Mouse (Mus musculus) liver, embryonic 11.5 days (tissue): ENCODE data around the gene She. TPM values are rescaled to one million over a fixed set of nuclear protein-coding genes. Genes with fewer than 3 reads are reported as not detected.

Experiments
- ATAC-seq: fragments of 200-750 bp; cut with Nextera tagmentation; replicated peaks from 2 replicates; pipeline ENCODE4 v1.8.0; 2017; ENCODE audit warnings: moderate number of reproducible peaks, mild to moderate bottlenecking, moderate TSS enrichment, moderate library complexity; ENCODE audit not compliant: low FRiP score
- DNase-seq: peaks from one replicate; pipeline ENCODE4 v3.0.0-alpha.2; 2017; ENCODE audit warnings: low spot score
- H3K27ac ChIP-seq: fragments of 300-500 bp; sonication (generic); 2 replicates; pipeline ENCODE4 v1.5.1; 2014; ENCODE audit warnings: mild to moderate bottlenecking, low read depth, low read length, control low read depth
- H3K27me3 ChIP-seq: fragments of 300-500 bp; sonication (generic); replicated peaks from 2 replicates; pipeline ENCODE4 v1.6.1; 2014; ENCODE audit warnings: low read length, mixed read lengths; ENCODE audit not compliant: control insufficient read depth, insufficient read depth
- H3K36me3 ChIP-seq: fragments of 300-500 bp; sonication (generic); 2 replicates; pipeline ENCODE4 v1.6.1; 2014; ENCODE audit warnings: mild to moderate bottlenecking, low read length, moderate library complexity, mixed read lengths; ENCODE audit not compliant: control insufficient read depth, insufficient read depth
- H3K4me1 ChIP-seq: fragments of 300-500 bp; sonication (generic); replicated peaks from 2 replicates; pipeline ENCODE4 v1.6.1; 2014; ENCODE audit warnings: low read length, mixed read lengths; ENCODE audit not compliant: control insufficient read depth, insufficient read depth
- H3K4me2 ChIP-seq: fragments of 300-500 bp; sonication (generic); 2 replicates; pipeline ENCODE4 v1.6.1; 2014; ENCODE audit warnings: mild to moderate bottlenecking, control low read depth, moderate library complexity
- H3K4me3 ChIP-seq: fragments of 300-500 bp; sonication (generic); 2 replicates; pipeline ENCODE4 v1.5.1; 2014; ENCODE audit warnings: low read depth, low read length, control low read depth
- H3K9ac ChIP-seq: fragments of 300-500 bp; sonication (generic); 2 replicates; pipeline ENCODE4 v1.6.1; 2014; ENCODE audit warnings: low read depth, low read length, control low read depth
- H3K9me3 ChIP-seq: fragments of 300-500 bp; sonication (generic); 2 replicates; pipeline ENCODE4 v1.6.1; 2016; ENCODE audit warnings: low read length, inconsistent platforms, mixed read lengths; ENCODE audit not compliant: control insufficient read depth
- WGBS: fragments of 180-500 bp; shearing (Covaris S2); extraction: QIAGEN DNeasy Blood & Tissue Kit; methylation state at CpG from one replicate; pipeline ENCODE4 v1.1.7; 2014; 5-methylcytosine and 5-hydroxymethylcytosine counted together
- polyA plus RNA-seq: library from polyadenylated mRNA; unstranded; fragments of >200 nt; fragmentation: Nextera tagmentation; extraction: Ambion mirVana; gene quantifications from 2 replicates; pipeline ENCODE4 v1.2.1, GENCODE M21; 2014

Gene She
- polyA plus RNA-seq, 1 experiment from 2014 or later: 3.2 TPM

GRCm38 (mm10) chr3:89876469-89876868 is 45.3 kb downstream of the She start:
- Histone ChIP-seq H3K27me3 (no peaks in the 10 kb centered on the region), H3K9ac (no peak overlapping the region), H3K4me2 (no peak overlapping the region), H3K9me3 (no peaks in the 10 kb centered on the region), H3K36me3 (no peaks in the 10 kb centered on the region), H3K4me3 (no peak overlapping the region), H3K4me1 (peaks cover 9% of the 10 kb centered on the region), H3K27ac (no peak overlapping the region)
- no peak for DNase-seq
- WGBS: 71% methylated on average over 4 of the region's 4 CpGs
- ATAC-seq: no peak

GRCm38 (mm10) chr3:89877129-89877528 is 46.0 kb downstream of the She start:
- no peak for DNase-seq
- Histone ChIP-seq H3K4me3 (no peak overlapping the region), H3K27me3 (no peaks in the 10 kb centered on the region), H3K9me3 (no peaks in the 10 kb centered on the region), H3K4me1 (peaks cover 8% of the 10 kb centered on the region), H3K36me3 (no peaks in the 10 kb centered on the region), H3K27ac (no peak overlapping the region), H3K4me2 (no peak overlapping the region), H3K9ac (no peak overlapping the region)
- no peak for ATAC-seq
- 82% methylated on average over 8 of the region's 8 CpGs for WGBS

- DNase-seq: no peak
- Histone ChIP-seq H3K4me2 (no peak overlapping the region), H3K9ac (no peak overlapping the region), H3K27me3 (no peaks in the 10 kb centered on the region), H3K36me3 (no peaks in the 10 kb centered on the region), H3K9me3 (no peaks in the 10 kb centered on the region), H3K4me1 (peaks cover 11% of the 10 kb centered on the region), H3K27ac (no peak overlapping the region), H3K4me3 (no peak overlapping the region)
- WGBS: 54% methylated on average over 3 of the region's 3 CpGs
- no peak for ATAC-seq
These were observed 47.3 kb downstream of the She start for GRCm38 (mm10) chr3:89878456-89878855.

GRCm38 (mm10) chr3:89879326-89879725 is 48.2 kb downstream of the She start:
- Histone ChIP-seq H3K4me3 (no peak overlapping the region), H3K27ac (no peak overlapping the region), H3K9me3 (no peaks in the 10 kb centered on the region), H3K4me2 (no peak overlapping the region), H3K27me3 (no peaks in the 10 kb centered on the region), H3K36me3 (no peaks in the 10 kb centered on the region), H3K4me1 (peaks cover 18% of the 10 kb centered on the region), H3K9ac (no peak overlapping the region; the same call in 1 of the 2 replicates)
- ATAC-seq (no peak), DNase-seq (no peak)
- WGBS: 74% methylated on average over 3 of the region's 3 CpGs

GRCm38 (mm10) chr3:89880036-89880851 is 49.1 kb downstream of the She start:
- peak overlapping the region; percentile 33; the same call in 1 of the 2 replicates for H3K27ac ChIP-seq
- ATAC-seq: peak; percentile 82
- DNase-seq: no peak
- no peaks in the 10 kb centered on the region for H3K27me3 ChIP-seq
- H3K9ac ChIP-seq: no peak overlapping the region
- WGBS: 54% methylated on average over 5 of the region's 5 CpGs
- peaks cover 18% of the 10 kb centered on the region for H3K4me1 ChIP-seq
- H3K36me3 ChIP-seq: no peaks in the 10 kb centered on the region
- H3K9me3 ChIP-seq: no peaks in the 10 kb centered on the region
- H3K4me2 ChIP-seq: no peak overlapping the region
- no peak overlapping the region for H3K4me3 ChIP-seq

GRCm38 (mm10) chr3:89882556-89883181 is 51.5 kb downstream of the She start:
- Histone ChIP-seq H3K27ac (peak overlapping the region; percentile 41; the same call in 1 of the 2 replicates), H3K36me3 (no peaks in the 10 kb centered on the region), H3K9ac (no peak overlapping the region), H3K4me1 (peaks cover 14% of the 10 kb centered on the region), H3K4me3 (no peak overlapping the region), H3K27me3 (no peaks in the 10 kb centered on the region), H3K9me3 (no peaks in the 10 kb centered on the region), H3K4me2 (no peak overlapping the region)
- ATAC-seq (no peak), DNase-seq (no peak)
- WGBS: 79% methylated on average over 8 of the region's 8 CpGs

GRCm38 (mm10) chr3:89883582-89884041 is 52.4 kb downstream of the She start:
- peak; percentile 65 for ATAC-seq
- no peak overlapping the region for H3K4me3 ChIP-seq
- no peaks in the 10 kb centered on the region for H3K9me3 ChIP-seq
- no peak for DNase-seq
- 49% methylated on average over 4 of the region's 4 CpGs for WGBS
- H3K36me3 ChIP-seq: no peaks in the 10 kb centered on the region
- peak overlapping the region; percentile 28 for H3K4me2 ChIP-seq
- H3K9ac ChIP-seq: 0 out of 2 replicates have a peak overlapping the region, but pooled peaks have one; percentile 31
- no peaks in the 10 kb centered on the region for H3K27me3 ChIP-seq
- H3K27ac ChIP-seq: peak overlapping the region; percentile 41
- peaks cover 17% of the 10 kb centered on the region for H3K4me1 ChIP-seq

- Histone ChIP-seq H3K4me1 (peaks cover 17% of the 10 kb centered on the region), H3K4me2 (no peak overlapping the region), H3K9ac (no peak overlapping the region), H3K36me3 (no peaks in the 10 kb centered on the region), H3K9me3 (no peaks in the 10 kb centered on the region), H3K27ac (no peak overlapping the region), H3K27me3 (no peaks in the 10 kb centered on the region), H3K4me3 (no peak overlapping the region)
- DNase-seq (no peak), ATAC-seq (no peak)
- 92% methylated on average over 11 of the region's 11 CpGs for WGBS
These were observed 54.6 kb downstream of the She start for GRCm38 (mm10) chr3:89885766-89886165.
